Mouse (Mus musculus): ENCODE measurements around the gene Cfap54.

DNA sequence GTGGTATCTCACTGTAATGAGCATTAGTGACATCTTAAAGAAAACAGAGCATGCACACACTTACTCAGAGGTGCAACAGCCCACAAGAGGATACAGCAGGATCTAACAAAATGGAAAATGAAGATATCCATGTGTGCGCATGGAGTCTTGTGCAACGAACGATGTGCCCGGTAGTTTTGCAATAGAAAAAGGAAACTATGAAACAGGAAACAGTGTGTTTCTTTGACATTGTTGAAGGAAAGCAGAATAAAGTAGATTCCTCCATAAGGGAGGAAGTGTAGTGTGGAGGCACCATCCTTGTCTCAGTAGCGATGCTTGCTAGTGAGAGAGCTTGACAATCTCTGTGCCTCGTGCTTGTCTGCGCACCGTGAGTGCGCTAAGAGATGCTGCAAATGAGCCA lies 240.4 kb downstream of the Cfap54 start:
- TF ChIP-seq CTCF (IDR thresholded peaks at IDR 0.05; ENCODE audit: borderline replicate concordance, insufficient read depth, low read length) (no peak), POLR2A (IDR thresholded peaks at IDR 0.05; ENCODE audit: low read depth, low read length) (no peak)
